Mouse (Mus musculus) liver, postnatal 0 days (tissue): ENCODE results near the gene Clcn7. TPM values are rescaled to one million over a fixed set of nuclear protein-coding genes. Genes with fewer than 3 reads are reported as not detected.

Experiments
- ATAC-seq: fragments of 200-750 bp; cut with Nextera tagmentation; 2 replicates; pipeline ENCODE4 v1.8.0; 2017; ENCODE audit warnings: mild to moderate bottlenecking, moderate library complexity
- DNase-seq: peaks from one replicate; pipeline ENCODE4 v3.0.0-alpha.2; 2016
- H3K27ac ChIP-seq: fragments of 300-500 bp; sonication (generic); 2 replicates; pipeline ENCODE4 v1.5.1; 2014; ENCODE audit warnings: antibody characterized with exemption, moderate library complexity, mild to moderate bottlenecking, low read depth
- H3K27me3 ChIP-seq: fragments of 300-500 bp; sonication (generic); 2 replicates; pipeline ENCODE4 v1.6.1; 2014; ENCODE audit warnings: low read length, control low read depth, mixed read lengths; ENCODE audit not compliant: insufficient read depth
- H3K36me3 ChIP-seq: fragments of 300-500 bp; sonication (generic); replicated peaks from 2 replicates; pipeline ENCODE4 v1.6.1; 2014; ENCODE audit warnings: mild to moderate bottlenecking, control low read depth, low read length, moderate library complexity, mixed read lengths; ENCODE audit not compliant: insufficient read depth
- H3K4me1 ChIP-seq: fragments of 300-500 bp; sonication (generic); 2 replicates; pipeline ENCODE4 v1.6.1; 2014; ENCODE audit warnings: antibody characterized with exemption, mild to moderate bottlenecking, control low read depth; ENCODE audit not compliant: insufficient read depth
- H3K4me2 ChIP-seq: fragments of 300-500 bp; sonication (generic); 2 replicates; pipeline ENCODE4 v1.6.1; 2014; ENCODE audit warnings: low read depth, mild to moderate bottlenecking, low read length, moderate library complexity, mixed read lengths
- H3K4me3 ChIP-seq: fragments of 300-500 bp; sonication (generic); 2 replicates; pipeline ENCODE4 v1.5.1; 2014; ENCODE audit warnings: low read depth, low read length
- H3K9ac ChIP-seq: fragments of 300-500 bp; sonication (generic); replicated peaks from 2 replicates; pipeline ENCODE4 v1.6.1; 2014; ENCODE audit warnings: mild to moderate bottlenecking, moderate library complexity
- H3K9me3 ChIP-seq: fragments of 300-500 bp; sonication (generic); 2 replicates; pipeline ENCODE4 v1.6.1; 2016; ENCODE audit warnings: mild to moderate bottlenecking, control low read depth, low read length, mixed read lengths
- CTCF ChIP-seq: sonication (generic); IDR thresholded peaks from 2 replicates; pipeline ENCODE4 v1.5.1; 2016; ENCODE audit warnings: antibody characterized with exemption, low read depth
- EP300 ChIP-seq: IDR thresholded peaks from 2 replicates; pipeline ENCODE4 v1.6.1; 2016; ENCODE audit warnings: antibody characterized with exemption, low read depth, mild to moderate bottlenecking
- WGBS: fragments of 180-500 bp; shearing (Covaris S2); extraction: QIAGEN DNeasy Blood & Tissue Kit; methylation state at CpG from one replicate; pipeline ENCODE4 v1.1.7; 2014; ENCODE audit not compliant: insufficient replicate concordance; 5-methylcytosine and 5-hydroxymethylcytosine counted together
- polyA plus RNA-seq: library from polyadenylated mRNA; unstranded; fragments of >200 nt; fragmentation: Nextera tagmentation; extraction: Ambion mirVana; gene quantifications from 2 replicates; pipeline ENCODE4 v1.2.1, GENCODE M21; 2015

Clcn7 gene
- polyA plus RNA-seq, 1 experiment from 2014 or later: 8.6 TPM

- Histone ChIP-seq H3K4me3 (no peak overlapping the region), H3K27ac (no peak overlapping the region), H3K4me2 (no peak overlapping the region), H3K9ac (no peak overlapping the region), H3K4me1 (no peaks in the 10 kb centered on the region; the same call in 1 of the 2 replicates), H3K9me3 (no peaks in the 10 kb centered on the region), H3K36me3 (peaks cover 74% of the 10 kb centered on the region), H3K27me3 (no peaks in the 10 kb centered on the region)
- no peak for DNase-seq
- TF ChIP-seq CTCF (no peak), EP300 (no peak)
- WGBS: 90% methylated on average over 2 of the region's 2 CpGs
- no peak for ATAC-seq
Observed at GRCm38 (mm10) chr17:25096221-25096620, 37.0 kb upstream of the Clcn7 start.

- no peak overlapping the region for H3K9ac ChIP-seq
- WGBS: 93% methylated on average over 6 of the region's 6 CpGs
- H3K27ac ChIP-seq: no peak overlapping the region
- no peaks in the 10 kb centered on the region for H3K4me1 ChIP-seq
- DNase-seq (no peak), ATAC-seq (no peak)
- H3K27me3 ChIP-seq: no peaks in the 10 kb centered on the region
- peaks cover 53% of the 10 kb centered on the region for H3K36me3 ChIP-seq
- TF ChIP-seq CTCF (no peak), EP300 (no peak)
- H3K4me3 ChIP-seq: no peak overlapping the region
- no peaks in the 10 kb centered on the region for H3K9me3 ChIP-seq
- no peak overlapping the region for H3K4me2 ChIP-seq
Observed at GRCm38 (mm10) chr17:25100052-25100451, 33.1 kb upstream of the Clcn7 start.

GRCm38 (mm10) chr17:25101338-25101737 lies 31.9 kb upstream of the Clcn7 start:
- H3K9ac ChIP-seq: no peak overlapping the region
- 92% methylated on average over 11 of the region's 11 CpGs for WGBS
- ATAC-seq: no peak

GRCm38 (mm10) chr17:25107786-25108185 lies 25.4 kb upstream of the Clcn7 start:
- Histone ChIP-seq H3K4me3 (no peak overlapping the region), H3K4me2 (no peak overlapping the region), H3K9me3 (no peaks in the 10 kb centered on the region), H3K9ac (no peak overlapping the region), H3K36me3 (peaks cover 23% of the 10 kb centered on the region), H3K27ac (no peak overlapping the region), H3K4me1 (no peaks in the 10 kb centered on the region), H3K27me3 (no peaks in the 10 kb centered on the region)
- DNase-seq (no peak), ATAC-seq (no peak)
- TF ChIP-seq EP300 (no peak), CTCF (no peak)
- 89% methylated on average over 8 of the region's 16 CpGs for WGBS

More at GRCm38 (mm10) chr17:25101338-25101737, 31.9 kb upstream of the Clcn7 start:
- H3K27me3 ChIP-seq: no peaks in the 10 kb centered on the region
- no peak overlapping the region for H3K27ac ChIP-seq
- no peak overlapping the region for H3K4me2 ChIP-seq
- H3K4me3 ChIP-seq: no peak overlapping the region
- no peaks in the 10 kb centered on the region for H3K4me1 ChIP-seq
- no peaks in the 10 kb centered on the region for H3K9me3 ChIP-seq
- no peak for DNase-seq
- TF ChIP-seq CTCF: no peak
- no peak for TF ChIP-seq EP300
- H3K36me3 ChIP-seq: peaks cover 52% of the 10 kb centered on the region

- DNase-seq: peak; percentile 63
- peaks cover under 1% of the 10 kb centered on the region for H3K4me1 ChIP-seq
- H3K9me3 ChIP-seq: no peaks in the 10 kb centered on the region
- WGBS: 68% methylated on average over 2 of the region's 2 CpGs
- no peaks in the 10 kb centered on the region for H3K27me3 ChIP-seq
- TF ChIP-seq EP300 (no peak), CTCF (peak; percentile 81)
- H3K4me3 ChIP-seq: no peak overlapping the region
- no peak overlapping the region for H3K9ac ChIP-seq
- H3K36me3 ChIP-seq: peaks cover 23% of the 10 kb centered on the region
- no peak overlapping the region for H3K27ac ChIP-seq
- ATAC-seq: peak; percentile 59
- no peak overlapping the region for H3K4me2 ChIP-seq
Observed at GRCm38 (mm10) chr17:25109578-25109977, 23.6 kb upstream of the Clcn7 start.

GRCm38 (mm10) chr17:25110590-25110989 lies 22.6 kb upstream of the Clcn7 start:
- H3K27ac ChIP-seq: no peak overlapping the region
- ATAC-seq (no peak), DNase-seq (no peak)
- H3K36me3 ChIP-seq: peaks cover 17% of the 10 kb centered on the region; the same call in 1 of the 2 replicates
- WGBS: 96% methylated on average over 5 of the region's 6 CpGs
- H3K9me3 ChIP-seq: no peaks in the 10 kb centered on the region
- no peak for TF ChIP-seq EP300
- no peak for TF ChIP-seq CTCF
- H3K4me3 ChIP-seq: no peak overlapping the region
- no peak overlapping the region for H3K4me2 ChIP-seq
- peaks cover 10% of the 10 kb centered on the region for H3K4me1 ChIP-seq
- no peak overlapping the region for H3K9ac ChIP-seq
- H3K27me3 ChIP-seq: no peaks in the 10 kb centered on the region

- Histone ChIP-seq H3K4me3 (no peak overlapping the region), H3K9ac (no peak overlapping the region), H3K4me1 (peaks cover 13% of the 10 kb centered on the region), H3K36me3 (peaks cover 15% of the 10 kb centered on the region; the same call in 1 of the 2 replicates), H3K9me3 (no peaks in the 10 kb centered on the region), H3K27me3 (no peaks in the 10 kb centered on the region), H3K27ac (no peak overlapping the region), H3K4me2 (no peak overlapping the region)
- no peak for ATAC-seq
- no peak for DNase-seq
- 83% methylated on average over 5 of the region's 5 CpGs for WGBS
- TF ChIP-seq EP300 (no peak), CTCF (no peak)
Observed at GRCm38 (mm10) chr17:25111220-25111619, 22.0 kb upstream of the Clcn7 start.
